Mouse (Mus musculus) kidney, postnatal 0 days (tissue): ENCODE data around the gene Tmem150c. TPM values are rescaled to one million over a fixed set of nuclear protein-coding genes. Genes with fewer than 3 reads are reported as not detected.

Source experiments
- ATAC-seq: fragments of 200-750 bp; cut with Nextera tagmentation; replicated peaks from 2 replicates; pipeline ENCODE4 v1.8.0; 2017; ENCODE audit warnings: low read depth, moderate number of reproducible peaks, moderate TSS enrichment, moderate library complexity; ENCODE audit not compliant: low FRiP score
- DNase-seq: peaks from one replicate; pipeline ENCODE4 v3.0.0-alpha.2; 2016; ENCODE audit warnings: low spot score
- H3K27ac ChIP-seq: fragments of 300-500 bp; sonication (generic); 2 replicates; pipeline ENCODE4 v1.5.1; 2014; ENCODE audit warnings: mild to moderate bottlenecking
- H3K27me3 ChIP-seq: fragments of 300-500 bp; sonication (generic); 2 replicates; pipeline ENCODE4 v1.6.1; 2014; ENCODE audit warnings: low read length, mixed read lengths; ENCODE audit not compliant: insufficient read depth
- H3K36me3 ChIP-seq: fragments of 300-500 bp; sonication (generic); 2 replicates; pipeline ENCODE4 v1.6.1; 2014; ENCODE audit warnings: low read length, mixed read lengths; ENCODE audit not compliant: insufficient read depth
- H3K4me1 ChIP-seq: fragments of 300-500 bp; sonication (generic); replicated peaks from 2 replicates; pipeline ENCODE4 v1.6.1; 2014; ENCODE audit warnings: antibody characterized with exemption, low read length, mixed read lengths; ENCODE audit not compliant: insufficient read depth
- H3K4me2 ChIP-seq: fragments of 300-500 bp; sonication (generic); 2 replicates; pipeline ENCODE4 v1.6.1; 2014; ENCODE audit warnings: mild to moderate bottlenecking, low read length, moderate library complexity, mixed read lengths
- H3K4me3 ChIP-seq: fragments of 300-500 bp; sonication (generic); replicated peaks from 2 replicates; pipeline ENCODE4 v1.5.1; 2014; ENCODE audit warnings: low read depth, low read length
- H3K9ac ChIP-seq: fragments of 300-500 bp; sonication (generic); 2 replicates; pipeline ENCODE4 v1.6.1; 2014; ENCODE audit warnings: low read depth, low read length
- H3K9me3 ChIP-seq: fragments of 300-500 bp; sonication (generic); replicated peaks from 2 replicates; pipeline ENCODE4 v1.6.1; 2016; ENCODE audit warnings: low read length, inconsistent platforms, mixed read lengths
- CTCF ChIP-seq: IDR thresholded peaks from 2 replicates; pipeline ENCODE4 v1.5.1; 2016; ENCODE audit warnings: antibody characterized with exemption, low read depth, mild to moderate bottlenecking, moderate library complexity
- WGBS: fragments of 180-500 bp; shearing (Covaris S2); extraction: QIAGEN DNeasy Blood & Tissue Kit; methylation state at CpG from one replicate; pipeline ENCODE4 v1.1.7; 2014; 5-methylcytosine and 5-hydroxymethylcytosine counted together
- polyA plus RNA-seq: library from polyadenylated mRNA; unstranded; fragments of >200 nt; fragmentation: Nextera tagmentation; extraction: Ambion mirVana; gene quantifications from 2 replicates; pipeline ENCODE4 v1.2.1, GENCODE M21; 2015

The Tmem150c gene
- polyA plus RNA-seq, 1 experiment from 2014 or later = 26.3 TPM

DNA sequence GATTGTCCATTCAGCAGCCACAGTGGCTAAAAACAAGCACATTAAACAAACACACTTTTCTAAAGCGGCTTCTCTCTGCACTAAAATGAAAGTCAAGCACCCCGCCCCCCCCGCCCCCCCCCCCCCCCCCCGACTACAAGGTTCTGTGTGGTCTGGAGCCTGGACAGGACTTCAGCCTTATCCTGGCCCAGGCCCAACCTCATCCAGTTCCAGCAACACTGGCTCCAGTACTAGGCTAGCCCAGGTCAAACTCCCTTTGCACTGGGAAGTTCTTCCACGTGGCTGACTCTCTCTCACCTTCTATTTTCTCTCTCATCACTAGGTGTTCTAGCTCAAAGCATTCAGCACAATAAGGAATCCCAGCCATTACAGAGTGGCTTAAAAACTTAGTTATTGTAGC, 17.9 kb upstream of the Tmem150c start:
- Histone ChIP-seq H3K9ac (no peak overlapping the region), H3K27ac (no peak overlapping the region), H3K9me3 (no peaks in the 10 kb centered on the region), H3K27me3 (no peaks in the 10 kb centered on the region), H3K36me3 (no peaks in the 10 kb centered on the region), H3K4me3 (no peak overlapping the region), H3K4me1 (no peaks in the 10 kb centered on the region), H3K4me2 (no peak overlapping the region)
- ATAC-seq = no peak
- DNase-seq = no peak
- TF ChIP-seq CTCF = no peak
- 60% methylated on average over 5 of the region's 5 CpGs for WGBS

GRCm38 (mm10) chr5:100176096-100176495, 16.5 kb upstream of the Tmem150c start:
- no peaks in the 10 kb centered on the region for H3K9me3 ChIP-seq
- H3K9ac ChIP-seq = no peak overlapping the region
- H3K27ac ChIP-seq = no peak overlapping the region
- no peaks in the 10 kb centered on the region for H3K27me3 ChIP-seq
- 80% methylated on average over 5 of the region's 5 CpGs for WGBS
- H3K4me2 ChIP-seq = no peak overlapping the region
- no peak overlapping the region for H3K4me3 ChIP-seq
- H3K36me3 ChIP-seq = no peaks in the 10 kb centered on the region
- ATAC-seq (no peak), DNase-seq (no peak)
- no peak for TF ChIP-seq CTCF
- no peaks in the 10 kb centered on the region for H3K4me1 ChIP-seq

DNA sequence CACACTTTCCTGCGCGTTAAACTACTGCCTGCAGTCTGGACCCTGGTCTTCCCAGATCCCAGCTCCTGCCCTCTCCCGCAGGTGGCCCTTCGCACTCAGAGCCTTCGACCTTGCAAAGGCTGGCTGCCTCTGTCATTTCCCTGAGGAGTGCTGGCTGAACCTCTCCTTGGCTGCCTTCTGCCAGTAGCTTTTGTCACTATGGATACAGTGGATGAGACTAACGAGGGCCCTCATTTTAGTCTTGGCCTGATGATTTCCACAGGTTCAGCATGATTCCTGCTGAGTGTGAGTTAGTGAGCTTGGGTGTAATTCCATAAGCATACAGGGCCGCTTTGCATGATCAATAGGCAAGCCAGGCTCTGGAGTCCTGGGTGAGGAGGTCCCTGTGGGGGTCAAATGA, 16.0 kb upstream of the Tmem150c start:
- Histone ChIP-seq H3K4me2 (no peak overlapping the region), H3K36me3 (no peaks in the 10 kb centered on the region), H3K27me3 (no peaks in the 10 kb centered on the region), H3K9ac (no peak overlapping the region), H3K4me1 (no peaks in the 10 kb centered on the region), H3K4me3 (no peak overlapping the region), H3K27ac (no peak overlapping the region), H3K9me3 (no peaks in the 10 kb centered on the region)
- no peak for TF ChIP-seq CTCF
- ATAC-seq (no peak), DNase-seq (no peak)
- WGBS = 77% methylated on average over 7 of the region's 7 CpGs

- Histone ChIP-seq H3K4me2 (no peak overlapping the region), H3K4me1 (no peaks in the 10 kb centered on the region), H3K27ac (no peak overlapping the region), H3K4me3 (no peak overlapping the region), H3K27me3 (no peaks in the 10 kb centered on the region), H3K9me3 (no peaks in the 10 kb centered on the region), H3K9ac (no peak overlapping the region), H3K36me3 (no peaks in the 10 kb centered on the region)
- DNase-seq (no peak), ATAC-seq (no peak)
- WGBS = 79% methylated on average over 4 of the region's 4 CpGs
- TF ChIP-seq CTCF = no peak
Measured at GRCm38 (mm10) chr5:100172104-100172503, 12.5 kb upstream of the Tmem150c start.

DNA sequence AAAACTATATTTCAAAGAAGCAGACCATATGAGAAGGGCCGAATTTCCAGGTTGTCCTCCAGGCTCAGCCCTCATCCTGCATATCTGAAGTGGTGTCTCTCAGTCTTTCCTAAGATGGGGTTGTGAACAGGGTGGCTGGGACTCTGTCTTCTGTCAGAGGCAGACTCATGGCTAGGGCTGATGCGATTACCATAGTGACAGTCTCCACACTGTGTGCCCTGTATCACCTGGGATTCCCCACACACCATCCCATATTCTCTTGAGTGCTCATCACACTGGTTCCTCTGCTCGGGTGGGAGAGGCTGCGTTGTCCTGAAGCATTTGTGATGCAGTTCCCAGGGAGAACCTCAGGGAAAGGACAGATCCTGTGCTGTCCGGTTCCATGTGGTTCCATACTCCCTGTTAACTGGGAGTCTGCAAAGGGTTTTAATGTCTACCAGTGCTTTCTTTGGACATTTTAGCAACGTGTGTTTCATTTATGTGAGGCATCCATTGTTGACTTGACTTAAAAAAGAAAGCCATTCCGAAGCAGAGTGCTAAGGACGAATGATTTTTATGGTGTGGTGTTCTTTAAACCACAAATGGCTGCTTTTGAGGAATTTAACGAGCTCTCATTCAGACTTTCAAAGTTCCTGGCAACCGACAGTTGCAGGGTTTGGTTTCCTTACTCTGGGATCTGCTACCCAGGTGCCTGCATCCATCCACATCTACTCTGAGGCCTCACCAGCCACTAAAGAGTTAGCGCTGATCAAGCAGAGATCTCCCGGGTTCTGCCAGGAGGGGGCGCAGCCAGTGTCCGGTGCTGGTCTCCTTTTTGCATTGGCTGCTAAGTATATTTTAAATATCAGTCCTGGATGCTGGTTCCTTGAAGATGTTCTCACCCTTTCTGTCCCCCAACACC, 7.2 kb upstream of the Tmem150c start:
- no peaks in the 10 kb centered on the region for H3K9me3 ChIP-seq
- no peak overlapping the region for H3K9ac ChIP-seq
- H3K4me2 ChIP-seq = no peak overlapping the region
- H3K4me3 ChIP-seq = no peak overlapping the region
- DNase-seq = peak; percentile 72
- H3K27me3 ChIP-seq = no peaks in the 10 kb centered on the region
- TF ChIP-seq CTCF = peak; percentile 80
- H3K36me3 ChIP-seq = no peaks in the 10 kb centered on the region
- ATAC-seq = peak; percentile 73
- 35% methylated on average over 14 of the region's 14 CpGs for WGBS
- H3K27ac ChIP-seq = peak overlapping the region; percentile 50; the same call in 1 of the 2 replicates
- H3K4me1 ChIP-seq = no peaks in the 10 kb centered on the region

- H3K4me3 ChIP-seq = no peak overlapping the region
- DNase-seq (peak; percentile 21), ATAC-seq (no peak)
- no peak overlapping the region for H3K27ac ChIP-seq
- WGBS = 62% methylated on average over 7 of the region's 7 CpGs
- 0 out of 2 replicates have a peak, but pooled peaks cover 3% of the 10 kb centered on the region for H3K4me1 ChIP-seq
- H3K9ac ChIP-seq = no peak overlapping the region
- no peaks in the 10 kb centered on the region for H3K36me3 ChIP-seq
- no peak overlapping the region for H3K4me2 ChIP-seq
- no peaks in the 10 kb centered on the region for H3K27me3 ChIP-seq
- TF ChIP-seq CTCF = no peak
- H3K9me3 ChIP-seq = no peaks in the 10 kb centered on the region
Measured at GRCm38 (mm10) chr5:100163368-100163767, 3.8 kb upstream of the Tmem150c start.
